Mouse (Mus musculus) ES-E14 (cell line): ENCODE data around the gene Klrg1.

Experiments used
- CHD2 ChIP-seq: IDR thresholded peaks from 2 replicates; pipeline ENCODE4 v1.6.1; 2014; ENCODE audit warnings: mild to moderate bottlenecking, low read depth, low read length, inconsistent platforms
- HCFC1 ChIP-seq: IDR thresholded peaks from 2 replicates; pipeline ENCODE4 v1.6.1; 2012; ENCODE audit warnings: low read length, inconsistent platforms, borderline replicate concordance; ENCODE audit not compliant: insufficient read depth
- MAFK ChIP-seq: IDR thresholded peaks from 2 replicates; pipeline ENCODE4 v1.6.1; 2014; ENCODE audit warnings: mild to moderate bottlenecking, low read depth, low read length, inconsistent platforms; ENCODE audit not compliant: insufficient read depth
- ZC3H11A ChIP-seq: IDR thresholded peaks from 2 replicates; pipeline ENCODE4 v1.6.1; 2012; ENCODE audit warnings: low read depth, mild to moderate bottlenecking, inconsistent platforms, low read length, borderline replicate concordance
- ZNF384 ChIP-seq: IDR thresholded peaks from 2 replicates; pipeline ENCODE4 v1.6.1; 2012; ENCODE audit warnings: low read depth, low read length, inconsistent platforms

GRCm38 (mm10) chr6:122294290-122294689 lies 11.6 kb upstream of the Klrg1 start:
- TF ChIP-seq CHD2 (no peak), ZC3H11A (no peak), MAFK (no peak), HCFC1 (no peak), ZNF384 (no peak)
